Mouse (Mus musculus): ENCODE measurements around the gene Pde7b.

DNA sequence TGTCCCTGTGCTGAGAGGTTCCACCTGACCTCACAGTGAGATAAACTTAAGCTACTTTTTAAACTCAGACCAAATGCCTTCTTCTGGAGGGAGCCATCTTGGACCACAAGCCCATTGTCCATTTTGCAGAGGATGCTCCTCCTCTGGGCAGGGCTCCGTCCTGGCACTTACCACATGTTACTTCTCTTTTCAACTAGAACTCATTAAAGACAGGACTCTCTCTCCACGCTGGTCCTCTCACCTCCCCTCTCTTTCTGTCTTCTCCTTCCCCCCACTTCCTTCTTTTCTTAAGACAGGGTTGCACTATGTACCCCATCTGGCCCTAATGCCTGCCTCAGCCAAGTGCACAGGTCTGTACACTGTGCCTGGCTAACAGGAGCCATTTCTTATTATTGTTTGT lies 217.8 kb downstream of the Pde7b start:
- TF ChIP-seq CTCF (IDR thresholded peaks at IDR 0.05) (no peak), EP300 (IDR thresholded peaks at IDR 0.05) (no peak)
